ENCODE assay signal across 8 mouse cellular contexts in genomic region chr6:114550096-114550669, GRCm38 (mm10).
DNase-seq lines count a peak whose midpoint lies in the region.

No protein-coding gene starts in this region.

- DNase-seq in adrenal gland, adult 18-20 months (ENCODE audit: low spot score in 2 of 2), result peak; percentile 16 to 20
- peak; percentile 0 for DNase-seq in embryo, embryonic 11 days
- peak; percentile 24 for DNase-seq in gastrocnemius, postnatal 10 days
- DNase-seq in kidney, adult 18-20 months, result peak; percentile 7
- DNase-seq in left cerebral cortex, adult 18-20 months (ENCODE audit: low spot score in 2 of 2), result peak; percentile 44
- peak; percentile 29 for DNase-seq in lung, postnatal 10 days
- peak; percentile 51 to 67 for DNase-seq in right cerebral cortex, adult 2 months (ENCODE audit: low spot score in 2 of 2)
- peak; percentile 15 for DNase-seq in urinary bladder, postnatal 14 days (ENCODE audit: low spot score)

Comparison
In these comparisons a context has a peak if more than half of its experiments do, and no peak if none do; other contexts are left out.
1. Peak in every context shown above with its lines: DNase-seq.
2. DNase-seq: peak in every context shown above with its lines; median percentile 59 in right cerebral cortex, adult 2 months; 44 in left cerebral cortex, adult 18-20 months; 29 in lung, postnatal 10 days; 24 in gastrocnemius, postnatal 10 days; 18 in adrenal gland, adult 18-20 months; 15 in urinary bladder, postnatal 14 days; 7 in kidney, adult 18-20 months; 0 in embryo, embryonic 11 days.